Mouse (Mus musculus): ENCODE measurements around the gene Slc35g2.

Gene Slc35g2

DNA sequence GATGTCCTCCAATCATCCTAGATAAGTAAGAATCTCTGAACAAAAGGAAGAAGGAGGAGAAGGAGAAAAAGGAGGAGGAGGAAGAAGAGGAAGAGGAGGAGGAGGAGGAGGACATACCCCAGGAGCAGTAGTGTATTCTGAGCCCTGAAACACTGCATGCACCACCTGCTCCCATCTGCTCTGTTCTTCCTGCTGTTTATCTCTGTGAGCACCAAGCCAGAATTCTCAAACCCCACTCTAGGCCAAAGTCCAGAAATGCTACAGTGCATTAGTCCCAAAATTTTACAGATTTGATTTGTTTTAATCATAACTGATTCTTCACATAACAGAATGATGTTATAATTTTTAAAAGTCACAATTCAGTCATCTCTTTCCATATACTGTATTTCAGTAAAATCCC, 11.9 kb downstream of the Slc35g2 start:
- no peak for DNase-seq (ENCODE audit: low read depth)

DNA sequence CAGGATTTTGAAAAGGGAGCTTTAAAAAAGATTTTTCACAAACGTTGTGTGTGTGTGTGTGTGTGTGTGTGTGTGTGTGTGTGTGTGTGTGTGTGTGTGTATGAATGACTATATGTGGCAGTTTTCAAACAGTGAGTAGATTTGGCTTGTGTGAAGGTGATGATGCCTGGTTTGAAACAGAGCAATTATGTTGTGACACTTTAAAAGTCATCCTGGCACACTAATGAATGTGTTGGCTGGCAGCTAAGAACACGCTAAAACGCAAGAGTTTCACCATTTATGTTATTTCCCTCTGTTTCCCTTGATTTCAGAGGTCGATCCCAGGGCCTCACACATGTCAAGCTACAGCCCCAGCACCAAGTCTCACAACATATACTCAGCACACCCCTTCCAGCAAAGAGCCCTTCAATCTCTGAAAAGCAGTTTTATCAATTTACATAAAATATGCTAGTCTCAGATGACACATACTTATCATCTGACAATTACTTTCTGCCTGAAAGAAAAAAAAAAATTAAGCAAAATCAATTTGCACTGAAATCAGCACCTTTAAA, 12.8 kb downstream of the Slc35g2 start:
- DNase-seq (ENCODE audit: low read depth): no peak

DNA sequence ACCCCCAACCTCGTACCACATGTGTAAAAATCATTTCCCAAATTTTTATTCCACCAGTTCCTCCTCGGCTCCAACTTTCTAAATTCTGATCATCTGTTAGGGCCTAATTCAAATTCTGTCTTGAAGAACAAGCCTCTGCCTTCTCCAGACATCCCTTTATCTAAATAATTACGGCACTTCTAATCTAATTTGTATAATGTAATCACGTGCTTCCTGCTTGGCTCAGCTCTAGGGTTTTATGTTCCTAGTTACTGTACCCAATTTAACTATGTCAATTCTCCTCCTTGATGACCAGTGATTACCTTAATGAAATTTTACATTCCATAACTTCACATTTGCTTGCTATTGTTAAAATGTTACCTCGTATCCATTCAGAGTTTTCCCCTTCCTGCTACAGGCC, 15.2 kb downstream of the Slc35g2 start:
- DNase-seq (ENCODE audit: low read depth): no peak

DNA sequence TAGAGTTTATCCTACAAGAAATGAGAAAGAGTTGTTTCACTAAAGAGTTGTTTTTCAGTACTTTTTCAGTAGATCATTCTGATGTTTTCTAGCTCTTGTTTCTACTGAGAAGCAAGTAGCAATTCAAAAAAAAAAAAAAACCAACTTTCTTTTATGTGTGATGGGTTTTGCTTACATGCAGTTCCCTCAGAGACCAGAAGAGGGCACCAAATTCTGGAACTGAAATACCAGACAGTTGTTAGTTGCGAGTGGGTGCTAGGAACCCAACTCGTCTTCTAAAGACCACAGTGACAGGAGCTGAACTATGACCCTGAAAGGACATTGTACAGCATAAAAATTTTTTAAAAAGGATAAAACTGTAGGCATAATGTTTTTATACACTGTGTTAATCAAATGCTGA, 22.6 kb downstream of the Slc35g2 start:
- peak; percentile 77 for DNase-seq (ENCODE audit: low read depth)

DNA sequence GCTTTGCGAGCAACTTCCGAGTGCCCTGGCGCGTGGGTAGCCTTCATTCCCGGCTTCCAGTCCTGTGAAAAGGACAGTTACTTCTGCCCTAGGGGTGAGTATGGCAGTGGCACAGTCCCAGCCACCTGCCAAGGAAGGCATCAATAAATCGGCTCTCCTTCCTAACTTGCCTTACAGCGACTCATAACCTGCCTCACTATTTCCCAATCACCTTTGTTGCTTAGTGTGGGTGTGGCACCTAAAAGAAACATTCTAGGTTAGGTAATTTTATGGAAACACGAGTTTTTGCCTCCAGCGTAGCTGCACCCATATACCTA, 24.3 kb downstream of the Slc35g2 start:
- DNase-seq (ENCODE audit: low read depth): no peak

DNA sequence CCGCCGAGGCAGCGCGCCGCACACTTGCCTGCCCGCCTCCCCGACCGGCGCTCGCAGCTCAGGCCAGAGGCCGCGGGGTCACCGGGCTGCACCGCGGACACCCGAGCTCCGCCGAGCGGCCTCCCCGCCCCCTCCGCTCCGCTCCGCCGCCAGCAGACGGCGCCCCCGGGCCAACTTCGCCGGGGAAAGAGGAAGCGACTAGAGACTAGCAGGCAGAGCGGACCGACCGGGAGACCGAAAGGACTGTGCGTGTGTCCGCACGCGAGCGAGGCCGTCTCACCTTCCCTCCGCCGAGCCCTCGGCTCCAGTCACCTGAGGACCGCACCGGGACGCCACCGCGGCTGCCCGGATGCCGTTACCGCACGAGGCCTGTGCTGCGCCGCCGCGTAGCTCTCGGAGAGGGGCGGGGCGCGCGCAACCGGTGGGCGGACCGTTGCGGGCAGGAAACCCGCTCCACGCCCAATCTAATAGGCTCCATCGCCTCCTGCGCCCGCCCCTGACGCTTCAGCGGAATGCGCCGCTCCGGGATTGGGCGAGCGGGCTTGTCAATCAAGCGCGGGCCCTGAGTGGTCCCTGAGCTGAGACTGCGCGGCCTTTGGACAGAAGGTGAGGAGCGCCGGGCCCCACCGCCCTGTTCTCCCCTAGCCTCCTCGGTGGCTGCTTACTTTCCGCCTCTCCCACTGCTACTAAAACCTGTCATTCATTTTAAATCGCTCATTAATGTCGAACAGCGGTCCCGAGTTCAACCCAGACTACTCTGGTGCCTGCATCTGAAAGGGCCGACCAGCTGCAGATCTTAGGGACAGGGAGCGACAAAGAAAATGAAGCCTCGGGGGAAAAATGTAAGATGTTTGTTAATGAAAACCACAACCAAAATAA, 24.9 kb downstream of the Slc35g2 start, which contains the start of gene Nck1:
TSS of gene Nck1 (minus strand) at position 420 of the 879 bp plus-strand sequence.
- DNase-seq (ENCODE audit: low read depth): peak; percentile 98

DNA sequence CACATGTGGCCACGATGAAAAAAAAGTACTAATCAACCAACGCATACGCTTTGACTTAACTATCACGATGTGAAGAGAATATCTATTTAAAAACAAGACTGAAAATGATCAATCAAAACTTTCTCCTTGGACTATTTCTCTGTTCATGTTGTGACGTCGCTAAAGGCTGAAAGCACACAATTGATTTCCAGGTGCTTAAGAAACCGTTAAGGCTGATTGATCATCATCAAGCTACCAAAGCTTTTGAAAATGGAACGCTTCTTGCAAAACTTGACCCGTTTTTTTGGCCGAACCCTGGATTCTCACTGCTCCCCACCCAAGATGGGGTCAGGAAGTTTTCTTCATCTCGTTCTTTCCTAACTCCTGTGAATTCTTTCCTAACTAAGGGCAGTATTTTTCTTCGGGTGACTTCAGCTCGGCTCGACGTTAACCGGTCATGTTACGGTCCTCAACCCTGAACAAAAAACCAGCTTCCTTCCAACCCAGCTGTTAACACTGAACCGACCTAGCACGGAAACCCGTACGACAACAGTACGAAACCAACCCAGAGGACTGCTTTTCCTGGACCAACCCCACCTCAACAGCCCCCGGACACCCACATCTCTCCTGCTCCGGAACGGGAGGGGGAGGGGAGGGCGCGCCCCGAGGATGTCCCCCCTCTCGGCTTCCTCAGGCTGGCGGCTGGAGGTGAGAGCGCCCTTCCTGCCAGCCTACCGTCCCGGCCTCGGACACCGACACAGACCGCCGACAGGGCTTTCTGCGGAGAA, 25.8 kb downstream of the Slc35g2 start:
- peak; percentile 79 for DNase-seq (ENCODE audit: low read depth)

DNA sequence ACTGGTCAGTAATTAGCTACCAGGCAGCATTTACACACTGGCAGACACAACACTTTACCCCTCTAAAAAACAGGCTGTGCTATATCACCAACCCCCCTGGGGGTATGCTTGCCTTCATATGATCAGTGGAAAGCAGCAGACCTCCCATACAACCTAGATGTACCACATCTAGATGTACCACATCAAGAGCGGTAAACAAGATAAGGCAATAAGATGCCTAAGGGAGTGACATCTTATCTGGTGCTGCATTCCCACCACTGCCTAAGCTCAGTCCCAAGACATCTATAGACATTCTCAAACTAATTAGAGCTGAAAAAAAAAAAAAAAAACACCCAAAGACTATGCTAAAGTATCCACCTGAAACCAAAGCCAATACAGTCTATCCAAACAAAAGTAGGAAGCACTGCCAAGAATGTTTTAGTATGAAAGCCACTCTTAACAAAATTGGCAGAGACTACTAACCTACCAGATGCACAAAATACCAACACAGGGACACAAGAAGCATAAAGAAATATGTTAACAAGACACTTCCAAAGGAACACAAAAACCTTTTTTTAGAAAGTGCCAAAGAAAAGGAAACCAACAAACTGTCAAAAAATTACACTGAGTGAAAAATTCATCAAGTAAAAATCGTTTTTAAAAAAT, 35.1 kb downstream of the Slc35g2 start:
- DNase-seq (ENCODE audit: low read depth): no peak

DNA sequence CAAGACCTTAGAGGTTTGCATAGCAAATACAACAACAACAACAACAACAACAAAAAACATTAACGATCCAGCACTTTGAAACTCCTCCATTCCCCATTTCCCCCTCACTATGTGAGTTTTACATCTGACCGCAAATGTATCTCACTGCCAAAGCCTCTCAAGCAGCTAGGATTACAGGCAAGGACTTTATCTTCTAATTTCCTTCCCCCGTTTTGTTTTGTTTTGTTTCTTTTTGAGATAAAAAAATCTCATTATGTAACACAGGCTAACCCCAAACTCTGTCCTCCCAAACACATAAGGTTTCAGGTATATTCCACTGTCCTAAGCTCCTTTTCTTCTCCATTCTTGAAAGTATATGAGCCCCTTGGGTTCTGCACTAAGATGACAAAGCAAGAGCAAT, 36.2 kb downstream of the Slc35g2 start:
- DNase-seq (ENCODE audit: low read depth): no peak

DNA sequence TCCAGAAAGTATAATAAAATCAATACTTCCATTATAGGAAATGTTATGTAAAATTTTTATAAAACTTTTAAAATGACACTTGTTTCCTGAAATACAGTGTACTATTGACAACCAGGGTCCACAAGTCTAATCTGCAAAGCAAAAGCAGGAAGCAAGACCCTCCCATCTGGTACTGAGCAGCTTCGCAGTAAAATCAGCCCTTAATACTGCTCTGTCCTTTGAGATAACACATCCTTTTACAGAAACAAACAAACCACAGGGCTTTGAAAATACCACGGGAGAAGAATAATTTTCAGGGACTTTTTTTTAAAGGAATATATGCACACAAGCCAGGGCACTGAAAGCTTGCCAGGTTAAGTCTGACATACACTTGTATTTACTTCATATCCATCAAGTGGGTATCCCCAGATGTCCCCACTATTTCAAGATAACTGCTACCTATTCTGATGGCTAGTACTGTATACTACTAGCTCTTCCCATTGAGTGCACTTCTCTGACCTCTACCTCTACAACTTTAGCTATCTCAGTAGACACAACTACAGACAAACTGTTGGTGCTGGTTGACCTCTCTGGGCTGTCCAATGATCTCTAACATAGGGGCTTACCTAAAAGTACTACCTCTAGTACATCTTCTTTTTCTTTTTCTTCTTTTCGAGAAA, 37.9 kb downstream of the Slc35g2 start:
- DNase-seq (ENCODE audit: low read depth): no peak

DNA sequence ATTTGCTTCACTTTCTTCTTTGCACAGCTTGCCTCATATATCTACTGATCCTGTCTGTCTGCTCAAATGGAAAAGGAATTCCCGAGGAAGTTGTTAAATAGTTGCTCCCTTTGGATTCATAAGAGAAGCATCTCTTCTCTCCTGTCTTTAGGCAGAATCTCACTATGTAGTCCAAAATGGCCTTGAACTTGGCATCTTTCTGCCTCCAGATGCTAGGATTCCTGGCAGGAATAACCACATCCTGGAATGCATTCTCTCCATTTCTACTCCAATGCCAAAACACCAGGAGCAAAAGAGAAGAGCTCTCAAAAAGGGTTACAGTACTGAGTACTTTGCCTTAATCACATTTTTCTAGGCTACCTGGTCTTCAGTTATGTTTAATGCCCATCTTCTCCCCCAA, 39.6 kb downstream of the Slc35g2 start:
- DNase-seq (ENCODE audit: low read depth): no peak

DNA sequence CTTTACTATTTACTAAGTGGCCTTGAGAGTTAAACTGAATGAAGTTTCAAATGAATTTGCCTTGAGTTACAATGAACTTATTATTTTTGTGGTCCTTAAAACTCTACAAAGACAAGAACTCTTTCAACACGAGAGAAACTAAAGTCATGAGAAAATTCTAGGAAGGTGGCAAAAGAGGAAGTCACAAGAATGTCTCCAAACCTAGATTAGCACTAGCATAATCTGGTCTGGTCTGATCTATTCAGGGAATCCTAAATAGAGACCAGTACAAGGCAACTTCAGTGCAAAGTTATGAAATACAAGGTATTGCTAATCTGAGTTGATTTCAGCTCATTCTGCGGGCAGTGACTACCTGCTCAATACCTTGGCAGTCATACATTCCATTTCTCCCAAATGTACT, 45.7 kb downstream of the Slc35g2 start:
- DNase-seq (ENCODE audit: low read depth): no peak

DNA sequence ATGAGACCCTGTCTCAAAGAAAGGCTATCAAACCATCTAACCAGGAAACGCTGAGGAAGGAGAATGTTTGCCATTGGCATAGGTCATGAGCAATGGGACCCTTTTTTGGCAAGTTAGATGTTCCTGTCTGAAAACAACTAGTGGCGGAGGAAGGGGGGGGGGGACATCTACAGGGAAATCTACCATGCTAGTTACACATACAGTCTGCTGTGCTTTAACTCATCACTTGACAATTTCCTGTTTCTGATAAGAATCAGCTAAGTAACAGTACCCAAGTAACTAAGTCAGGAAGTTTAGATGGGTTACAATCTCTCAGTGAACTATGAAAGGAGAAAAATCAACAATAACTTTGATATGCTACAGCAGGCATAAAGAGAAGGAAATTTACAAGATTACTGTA, 48.9 kb downstream of the Slc35g2 start:
- DNase-seq (ENCODE audit: low read depth): peak; percentile 75

DNA sequence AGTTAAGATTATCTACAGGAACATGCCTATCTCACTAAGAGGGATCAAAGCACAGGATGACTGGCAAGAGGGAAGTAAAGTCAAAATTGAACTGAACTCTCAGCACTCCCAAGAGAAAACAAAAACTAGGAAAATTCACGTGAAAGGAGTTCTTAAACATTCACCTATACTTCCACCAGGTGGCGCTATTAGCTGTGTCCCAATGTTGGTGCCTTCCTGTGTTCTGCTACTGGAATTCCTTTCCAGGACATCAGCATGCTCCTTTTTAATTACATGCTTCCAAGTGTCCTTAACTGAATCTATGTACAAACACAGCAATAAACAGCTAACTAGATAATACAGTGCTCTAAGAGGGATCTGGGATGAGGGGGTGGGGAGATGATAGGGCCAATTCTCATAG, 50.3 kb downstream of the Slc35g2 start:
- peak; percentile 79 for DNase-seq (ENCODE audit: low read depth)

DNA sequence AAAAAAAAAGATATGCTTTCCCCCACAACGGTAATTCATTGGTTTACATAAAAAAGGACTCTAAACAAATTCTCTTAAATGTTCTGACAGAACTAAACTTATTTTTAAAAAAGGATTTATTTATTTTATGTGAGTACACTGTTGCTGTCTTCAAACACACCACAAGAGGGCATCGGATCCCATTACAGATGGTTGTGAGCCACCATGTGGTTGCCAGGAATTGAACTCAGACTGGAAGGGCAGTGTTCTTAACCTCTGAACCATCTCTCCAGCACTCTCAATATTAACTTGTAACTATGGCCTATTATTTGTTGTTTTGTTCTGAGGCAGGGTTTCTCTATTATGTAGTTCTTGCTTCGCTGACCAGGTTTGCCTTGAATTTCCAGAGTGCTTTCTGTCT, 50.9 kb downstream of the Slc35g2 start:
- peak; percentile 39 for DNase-seq (ENCODE audit: low read depth)

DNA sequence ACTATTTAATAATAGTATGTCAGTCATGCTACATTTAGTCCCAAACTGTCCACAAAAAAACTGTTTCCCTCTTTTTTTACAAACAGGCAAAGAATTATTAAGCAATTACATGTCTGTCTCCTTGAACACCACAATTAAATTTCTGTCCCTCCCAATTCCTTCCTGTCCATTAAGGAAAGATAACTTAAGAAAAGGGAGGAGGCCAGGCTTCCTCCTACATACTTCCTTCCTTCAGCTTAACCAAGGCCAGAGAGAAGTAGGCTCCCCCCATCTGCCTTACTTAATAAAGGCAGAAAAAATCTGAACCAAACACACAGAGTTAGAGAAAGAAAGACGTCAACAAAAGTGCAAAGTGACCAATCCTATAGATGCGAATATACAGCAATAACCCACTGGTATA, 63.3 kb downstream of the Slc35g2 start:
- DNase-seq (ENCODE audit: low read depth): no peak

DNA sequence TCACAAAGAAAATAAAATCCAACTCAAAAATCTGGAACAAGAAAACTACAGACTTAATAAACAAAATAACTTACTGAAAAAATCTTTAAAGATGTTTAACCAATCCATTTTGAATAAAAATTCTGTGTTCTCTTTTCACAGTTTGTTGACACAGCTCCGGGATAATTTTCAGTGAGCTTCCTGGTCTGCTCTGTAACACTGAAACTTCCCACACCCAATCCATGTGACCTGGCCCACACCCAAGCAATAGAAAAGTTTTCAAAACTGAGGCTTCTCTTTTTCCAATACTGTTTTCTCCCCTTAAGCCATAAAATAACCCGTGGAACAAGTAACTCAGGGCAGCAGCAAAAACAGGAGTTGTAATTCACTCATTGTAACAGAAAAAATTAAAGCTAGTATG, 64.2 kb downstream of the Slc35g2 start:
- DNase-seq (ENCODE audit: low read depth): no peak

DNA sequence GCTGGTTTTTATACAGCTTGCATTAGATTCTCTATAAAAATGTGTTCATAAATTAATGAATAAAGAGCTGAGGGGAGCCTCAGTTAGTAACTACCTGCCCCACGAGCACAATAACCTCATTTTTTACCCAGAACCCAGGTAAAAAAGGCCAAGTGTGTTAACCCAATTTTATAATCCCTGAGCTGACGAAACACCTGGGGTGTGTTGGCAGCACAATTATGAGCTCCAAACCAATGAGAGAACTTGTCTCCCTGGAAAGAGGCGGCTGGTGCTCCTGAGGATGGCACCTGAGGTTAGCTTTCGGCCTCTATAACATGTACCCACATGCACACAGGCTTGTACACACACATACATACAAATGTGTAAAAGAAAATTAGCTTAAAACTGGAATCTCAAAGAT, 65.4 kb downstream of the Slc35g2 start:
- no peak for DNase-seq (ENCODE audit: low read depth)
